Mouse (Mus musculus) CD8-positive naive resting alpha-beta T cell, adult 2 months (primary cell): Measurements from ENCODE around the gene Zbtb4.
"Not testable (repeated sequence)": the region's sequence is repeated elsewhere in the genome, so short reads cannot be mapped to it uniquely, and the experiment has no call there.

Experiments
- DNase-seq, 2 experiments: peaks; one replicate each; pipeline ENCODE4 v3.0.0; 2022; ENCODE audit warnings: low read depth in 2 of 2, low spot score in 2 of 2

Gene Zbtb4

GRCm38 (mm10) chr11:69765221-69766125 lies at the start of gene Zbtb4:
Gene Zbtb4 (plus strand): TSS chr11:69765912.
- peak; percentile 23 to 30 for DNase-seq

- no peak for DNase-seq
Measured at GRCm38 (mm10) chr11:69715929-69716328, 49.8 kb upstream of the Zbtb4 start.

DNA sequence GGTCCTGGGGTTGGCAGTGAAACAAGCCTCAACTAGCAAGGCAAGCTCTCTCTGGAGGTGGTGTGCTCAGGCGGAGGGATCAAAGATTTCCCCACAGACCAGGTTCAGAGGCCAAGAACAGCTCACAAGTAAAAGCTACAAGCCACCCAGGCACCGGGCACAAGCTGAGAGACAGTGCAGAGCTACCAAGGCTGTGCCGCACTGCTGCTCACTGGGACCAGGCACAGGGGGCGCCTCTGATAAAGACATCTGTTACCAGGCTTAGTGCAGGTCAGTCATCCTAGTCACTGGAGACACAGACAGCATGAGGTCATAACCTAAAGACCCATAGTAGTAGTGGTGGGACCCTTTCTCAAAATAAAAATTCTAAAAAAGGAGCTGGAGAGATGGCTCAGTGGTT lies 48.8 kb upstream of the Zbtb4 start:
- DNase-seq = no peak

DNA sequence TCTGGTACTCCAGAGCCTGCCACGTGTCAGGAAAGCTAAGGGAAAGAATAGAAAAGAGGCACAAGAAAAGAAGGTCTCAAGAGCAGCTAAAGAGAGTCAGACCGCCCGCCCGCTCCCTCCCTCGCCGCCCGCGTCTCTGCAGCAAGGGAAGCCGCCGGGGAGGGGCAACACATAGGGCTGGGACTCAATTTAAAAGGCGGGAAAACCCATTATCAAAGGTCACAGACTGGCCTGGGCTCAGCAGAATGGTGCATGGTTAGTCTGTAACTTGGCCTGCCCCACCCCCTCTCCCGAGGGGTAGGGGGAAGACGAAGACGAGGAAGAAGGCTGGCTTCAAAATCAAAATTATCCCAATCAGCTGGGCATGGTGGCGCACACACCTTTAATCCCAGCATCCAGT lies 47.1 kb upstream of the Zbtb4 start:
- no peak for DNase-seq

DNA sequence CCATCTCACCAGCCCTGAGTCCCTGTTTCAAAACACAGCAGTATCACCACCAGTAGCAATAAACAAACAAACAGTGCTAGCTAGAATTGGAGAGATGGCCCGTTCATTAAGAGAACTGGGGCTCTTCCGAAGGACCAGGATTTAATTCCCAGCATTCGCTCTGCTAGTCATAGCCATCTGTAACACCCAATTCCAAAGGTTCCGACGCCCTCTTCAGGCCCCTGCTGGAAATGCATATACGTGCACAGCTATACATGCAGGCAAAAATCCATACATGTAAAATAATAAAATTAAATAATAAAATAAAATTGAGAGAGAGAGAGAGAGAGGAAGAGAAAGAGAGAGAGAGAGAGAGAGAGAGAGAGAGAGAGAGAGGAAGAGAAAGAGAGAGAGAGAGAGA lies 46.3 kb upstream of the Zbtb4 start:
- no peak for DNase-seq

- DNase-seq = no peak
Measured at GRCm38 (mm10) chr11:69720852-69721251, 44.9 kb upstream of the Zbtb4 start.

- DNase-seq = no peak
Measured at GRCm38 (mm10) chr11:69723074-69723473, 42.6 kb upstream of the Zbtb4 start.

GRCm38 (mm10) chr11:69725951-69726350 lies 39.8 kb upstream of the Zbtb4 start:
- no peak for DNase-seq

GRCm38 (mm10) chr11:69729063-69729462 lies 36.6 kb upstream of the Zbtb4 start:
- peak; percentile 63 to 75 for DNase-seq

- not testable (repeated sequence) for DNase-seq
Measured at GRCm38 (mm10) chr11:69731408-69731807, 34.3 kb upstream of the Zbtb4 start.

- no peak for DNase-seq
Measured at GRCm38 (mm10) chr11:69751635-69752034, 14.1 kb upstream of the Zbtb4 start.

DNA sequence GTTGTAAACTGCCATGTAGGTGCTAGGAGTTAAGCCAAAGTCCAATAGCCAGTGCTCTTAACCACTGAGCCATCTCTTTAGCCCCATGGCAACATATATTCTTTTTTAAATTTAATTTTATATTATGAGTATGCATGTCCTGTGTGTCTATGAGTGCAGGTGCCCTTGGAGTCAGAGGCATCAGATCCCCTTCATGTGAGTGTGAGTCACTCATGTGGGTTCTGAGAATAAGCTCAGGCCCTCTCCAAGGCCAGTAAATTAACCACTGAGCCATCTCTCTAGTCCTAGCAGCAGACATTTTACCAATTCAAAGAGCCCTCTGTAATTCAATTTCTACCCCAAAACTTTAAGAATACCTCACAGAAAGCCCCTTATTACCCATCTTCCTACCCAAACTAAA lies 13.0 kb upstream of the Zbtb4 start:
- DNase-seq = no peak

DNA sequence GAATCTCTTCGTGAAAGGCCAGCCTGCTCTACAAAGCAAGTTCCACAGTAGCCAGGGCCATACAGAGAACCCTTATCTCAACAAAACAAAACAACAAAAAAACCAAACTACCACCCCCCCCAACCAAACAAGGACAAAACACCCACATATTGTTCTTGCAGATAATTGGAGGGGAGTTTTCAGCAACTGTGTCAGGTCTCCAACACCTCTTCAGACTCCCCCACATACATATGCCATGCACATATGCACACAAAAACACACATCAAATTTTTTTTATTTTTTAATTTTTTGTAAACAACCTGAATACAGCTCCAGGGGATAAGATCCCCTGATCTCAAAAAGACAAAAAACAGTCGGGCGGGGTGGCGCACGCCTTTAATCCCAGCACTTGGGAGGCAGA lies 11.5 kb upstream of the Zbtb4 start:
- no peak for DNase-seq

- peak in 1 of 2 experiments; percentile 65 for DNase-seq
Measured at GRCm38 (mm10) chr11:69754701-69755100, 11.0 kb upstream of the Zbtb4 start.

DNA sequence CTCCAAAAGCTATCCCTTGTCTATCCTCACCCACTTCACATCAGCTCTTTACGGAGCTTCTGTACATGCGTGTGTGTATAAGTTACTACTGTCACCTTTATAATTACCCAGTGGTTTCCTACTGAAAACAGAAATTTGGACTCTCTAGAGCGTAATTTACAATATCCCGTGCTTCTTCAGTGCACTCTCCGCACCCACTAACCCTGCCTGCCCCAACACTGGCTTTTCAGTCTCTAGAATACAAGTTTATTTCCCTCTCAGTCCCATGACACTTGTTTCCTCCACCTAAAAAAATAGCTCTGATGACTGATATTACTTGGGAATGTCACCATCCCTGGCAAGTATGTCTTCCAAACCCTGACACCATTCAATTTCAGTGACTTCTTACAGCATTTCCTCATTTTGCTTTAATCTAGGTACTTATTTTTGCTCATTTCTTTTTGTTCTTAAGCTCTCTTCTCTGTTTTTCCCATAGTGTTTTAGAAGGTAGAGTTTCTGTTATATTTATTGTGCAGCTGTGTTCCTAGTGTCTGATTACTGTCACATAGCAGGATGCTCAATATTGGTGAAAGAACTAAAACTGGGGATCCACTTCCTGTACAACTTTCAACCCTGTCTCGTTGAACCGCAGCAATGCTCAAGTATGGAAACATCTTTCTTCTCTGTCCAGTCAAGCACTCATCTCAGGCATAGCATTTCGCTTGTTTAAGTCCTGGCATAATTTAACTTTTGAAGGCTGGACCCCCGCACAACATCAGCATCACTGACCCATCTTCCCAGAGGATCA lies 8.2 kb upstream of the Zbtb4 start:
- no peak for DNase-seq

DNA sequence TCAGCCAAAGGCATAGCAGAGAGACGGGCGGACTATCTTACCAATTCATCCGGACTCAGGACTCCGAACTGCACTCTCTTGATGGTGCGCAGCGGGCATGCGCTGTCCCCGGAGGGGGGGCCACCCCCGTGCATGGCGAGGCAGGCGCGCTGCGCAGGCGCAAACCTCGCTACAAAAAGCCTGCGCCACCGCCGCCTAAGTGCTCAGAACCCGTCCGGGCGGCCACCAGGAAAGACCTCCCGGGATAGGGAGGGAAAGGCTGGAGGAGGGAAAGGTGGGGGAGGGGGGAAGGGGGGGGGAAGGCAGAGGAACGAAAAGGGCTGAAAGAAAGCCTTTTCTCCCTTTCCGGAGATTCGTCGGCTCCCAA lies 7.6 kb upstream of the Zbtb4 start:
- DNase-seq = peak; percentile 96

GRCm38 (mm10) chr11:69758478-69758970 lies 7.2 kb upstream of the Zbtb4 start, which contains the start of gene Polr2a:
Gene Polr2a (minus strand): TSS chr11:69758637.
- DNase-seq = peak; percentile 99 to 100

DNA sequence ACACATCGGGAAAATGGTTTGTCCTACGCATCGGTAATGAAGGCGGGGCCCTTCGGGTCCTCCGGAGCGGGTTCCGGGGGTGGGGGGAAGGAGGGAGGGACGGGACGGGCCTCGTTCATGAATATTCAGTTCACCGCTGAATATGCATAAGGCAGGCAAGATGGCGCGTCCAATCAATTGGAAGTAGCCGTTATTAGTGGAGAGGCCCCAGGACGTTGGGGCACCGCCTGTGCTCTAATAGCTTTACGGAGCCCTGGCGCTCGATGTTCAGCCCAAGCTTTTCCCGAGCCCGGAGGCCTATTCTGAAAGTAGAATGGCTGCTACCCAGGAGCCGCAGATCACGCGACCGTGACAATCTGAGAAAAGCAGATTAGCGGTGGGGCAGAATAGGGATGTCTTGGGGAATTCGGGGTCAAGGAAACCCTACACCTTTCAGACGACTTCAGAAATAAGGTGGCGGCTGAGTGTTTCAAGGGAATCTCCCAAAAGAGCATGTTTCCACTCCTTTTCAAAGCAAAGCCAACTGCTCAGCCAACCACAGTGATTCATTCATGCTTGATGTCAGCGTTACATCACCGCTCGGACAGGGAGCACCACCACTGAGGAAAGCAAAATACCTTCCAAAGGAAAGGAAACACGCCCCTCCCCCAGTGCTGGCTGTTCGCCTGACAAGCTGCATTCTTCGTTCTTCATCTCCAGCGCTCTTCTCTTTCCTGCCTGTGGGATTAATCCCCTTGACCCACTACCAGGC lies 6.6 kb upstream of the Zbtb4 start:
- DNase-seq = peak in 1 of 2 experiments; percentile 62

DNA sequence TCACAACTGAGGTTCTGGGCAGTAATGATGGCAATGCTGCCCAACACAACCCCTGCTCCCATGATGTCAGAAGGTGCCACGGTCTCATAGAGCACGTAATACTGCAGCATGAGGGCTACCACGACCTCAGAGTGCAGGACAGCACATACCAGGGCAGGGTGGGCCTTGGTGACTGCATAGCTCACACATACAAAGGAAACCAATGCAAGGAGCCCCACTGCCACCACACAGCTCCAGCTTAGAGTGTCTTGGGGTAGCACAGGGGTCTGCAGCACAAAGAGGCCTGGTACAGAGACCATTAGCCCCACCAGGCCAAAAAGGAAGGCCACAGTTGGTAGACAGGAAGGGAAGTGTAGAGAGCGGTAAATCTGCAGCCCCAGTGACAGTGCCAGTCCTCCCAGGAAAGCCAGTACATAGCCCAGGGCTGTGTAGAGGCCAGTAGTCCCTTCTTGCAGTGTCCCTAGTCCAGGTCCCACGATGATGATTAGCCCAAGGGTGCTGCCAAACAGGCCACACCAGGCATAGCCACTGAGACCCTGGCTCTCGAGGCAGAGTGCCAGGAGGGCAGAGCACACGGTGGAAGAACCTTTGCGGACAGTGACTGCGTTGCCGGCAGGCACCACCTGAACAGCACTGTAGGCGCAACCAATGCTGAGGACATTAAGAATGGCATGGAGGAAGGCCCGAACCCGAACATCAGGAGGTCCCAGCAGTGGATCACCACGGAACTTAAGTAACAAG lies 5.4 kb upstream of the Zbtb4 start:
- DNase-seq = no peak

DNA sequence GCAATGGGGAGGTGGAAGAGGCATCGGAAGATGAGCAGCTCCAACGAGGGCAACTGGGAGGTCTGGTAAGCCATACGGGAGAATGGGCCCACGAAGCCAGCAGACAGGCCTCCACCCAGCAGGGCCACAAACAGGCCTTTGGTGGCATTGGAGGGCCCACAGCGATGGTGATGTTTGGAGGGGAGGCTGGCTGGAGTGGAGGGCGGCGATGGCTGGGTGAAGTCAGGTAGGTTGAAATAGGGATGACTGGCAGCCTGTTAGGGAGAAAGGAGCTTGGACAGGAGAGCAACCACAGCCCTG lies 4.9 kb upstream of the Zbtb4 start:
- DNase-seq = no peak

DNA sequence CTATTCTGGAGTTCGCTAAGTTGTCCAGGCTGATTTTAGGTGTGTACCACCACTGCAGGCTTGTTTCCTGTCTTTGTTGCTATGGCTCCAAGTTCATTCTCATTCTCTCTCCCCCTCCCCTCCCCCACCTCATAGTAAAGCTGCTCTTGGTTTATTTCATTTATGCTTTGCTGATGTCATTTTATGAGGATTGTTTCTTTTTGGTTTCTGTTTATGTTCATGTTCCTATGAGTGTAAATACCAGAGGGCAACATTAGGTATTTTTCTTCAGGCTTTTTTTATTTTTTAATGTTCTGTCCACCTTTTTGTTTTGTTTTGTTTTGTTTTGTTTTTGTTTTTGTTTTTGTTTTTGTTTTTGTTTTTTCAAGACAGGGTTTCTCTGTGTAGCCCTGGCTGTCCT lies 3.8 kb upstream of the Zbtb4 start, which contains the start of gene Slc35g3:
Gene Slc35g3 (minus strand): TSS at position 101 of the 400 bp plus-strand sequence.
- no peak for DNase-seq
